Comparison of ENCODE assay signal across 18 mouse cellular contexts in the genomic region with DNA sequence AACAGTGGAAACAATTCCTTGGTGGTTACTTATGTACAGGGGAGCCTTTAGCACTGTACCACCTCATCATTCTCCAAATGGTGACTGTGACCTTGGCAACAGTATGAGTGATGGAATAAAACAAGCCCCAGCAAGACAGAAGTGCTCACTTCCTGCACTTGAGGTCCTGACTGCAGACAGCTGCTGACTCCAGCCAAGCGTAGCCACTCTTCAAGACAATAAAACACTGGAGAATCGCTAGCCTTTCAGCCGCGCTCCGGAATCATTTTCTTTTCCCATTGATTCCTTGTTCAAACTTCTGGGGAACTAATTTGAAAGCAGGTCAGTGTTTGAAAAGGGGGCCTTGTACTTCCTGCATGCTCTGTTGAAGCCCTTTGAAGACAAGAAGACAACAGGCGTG.
DNase-seq lines count a peak whose midpoint lies in the region; ATAC-seq lines count a peak whose summit lies in the region.
"Had no signal": no experiment of that assay in that cellular context is flagged by ENCODE, and none has a peak within 500 bp of the region (broad histone marks: within the 10 kb centered on the region; RNA-seq: fewer than 3 reads in every experiment).

No protein-coding gene starts in this region.

- ATAC-seq in hindbrain, embryonic 11.5 days (ENCODE audit: low FRiP score) = peak; percentile 33; the same call in 1 of the 2 replicates
- ATAC-seq in hindbrain, embryonic 12.5 days (ENCODE audit: low FRiP score) = no peak
- ATAC-seq in midbrain, embryonic 15.5 days (replicated peaks) = no peak
- ATAC-seq: forebrain, embryonic 13.5 days; inflammation-experienced regulatory T-cells, adult 6 months had no signal

- H3K4me2 ChIP-seq in hindbrain, embryonic 11.5 days (replicated peaks; ENCODE audit: low read depth, low read length) = no peak overlapping the region
- H3K4me2 ChIP-seq in hindbrain, embryonic 12.5 days (replicated peaks) = no peak overlapping the region
- no peak overlapping the region for H3K4me2 ChIP-seq in midbrain, embryonic 15.5 days
- H3K4me2 ChIP-seq: forebrain, embryonic 13.5 days had no signal

- no peaks in the 10 kb centered on the region for H3K4me1 ChIP-seq in hindbrain, embryonic 11.5 days (replicated peaks; ENCODE audit: control insufficient read depth, insufficient read depth, low read length)
- H3K4me1 ChIP-seq in hindbrain, embryonic 12.5 days = 0 out of 2 replicates have a peak, but pooled peaks cover 4% of the 10 kb centered on the region
- H3K4me1 ChIP-seq in midbrain, embryonic 10.5 days = peaks cover 17% of the 10 kb centered on the region
- H3K4me1 ChIP-seq in midbrain, embryonic 15.5 days = no peaks in the 10 kb centered on the region
- H3K4me1 ChIP-seq: embryonic facial prominence, embryonic 10.5 days; forebrain, embryonic 13.5 days; heart, embryonic 10.5 days had no signal

- WGBS in hindbrain, embryonic 11.5 days = 31% methylated on average over 6 of the region's 6 CpGs
- 29% methylated on average over 6 of the region's 6 CpGs for WGBS in hindbrain, embryonic 12.5 days
- WGBS in midbrain, embryonic 10.5 days = 50% methylated on average over 6 of the region's 6 CpGs
- WGBS in midbrain, embryonic 15.5 days = 26% methylated on average over 6 of the region's 6 CpGs

- H3K36me3 ChIP-seq in hindbrain, embryonic 11.5 days (ENCODE audit: control insufficient read depth, insufficient read depth, low read length) = no peaks in the 10 kb centered on the region
- no peaks in the 10 kb centered on the region for H3K36me3 ChIP-seq in hindbrain, embryonic 12.5 days
- no peaks in the 10 kb centered on the region for H3K36me3 ChIP-seq in midbrain, embryonic 10.5 days
- H3K36me3 ChIP-seq in midbrain, embryonic 15.5 days (replicated peaks) = no peaks in the 10 kb centered on the region
- H3K36me3 ChIP-seq: embryonic facial prominence, embryonic 10.5 days; heart, embryonic 10.5 days had no signal

- DNase-seq in hindbrain, embryonic 11.5 days (ENCODE audit: low spot score) = peak; percentile 37
- DNase-seq in midbrain, embryonic 10.5 days (ENCODE audit: low spot score) = peak; percentile 31
- DNase-seq in embryo, embryonic 10.5 days (ENCODE audit: low spot score) = peak; percentile 55
- DNase-seq in mesoderm, embryonic 11.5 days (ENCODE audit: low read depth, low spot score) = peak; percentile 38
- no peak for DNase-seq in urinary bladder, postnatal 25 days (ENCODE audit: low spot score)
- DNase-seq: cerebellum, postnatal 10 days; gastrocnemius, postnatal 36 days; heart, postnatal 10 days; left cerebral cortex, postnatal 4 days; lung, adult 18-20 months; thymus, postnatal 36 days had no signal

- H3K4me3 ChIP-seq in hindbrain, embryonic 11.5 days (ENCODE audit: low read depth, low read length) = no peak overlapping the region
- H3K4me3 ChIP-seq in hindbrain, embryonic 12.5 days = no peak overlapping the region
- H3K4me3 ChIP-seq in midbrain, embryonic 10.5 days = no peak overlapping the region
- no peak overlapping the region for H3K4me3 ChIP-seq in midbrain, embryonic 15.5 days
- H3K4me3 ChIP-seq: embryonic facial prominence, embryonic 10.5 days; forebrain, embryonic 13.5 days; heart, embryonic 10.5 days; layer of hippocampus, adult 2 months had no signal

- H3K9me3 ChIP-seq in hindbrain, embryonic 11.5 days (ENCODE audit: control insufficient read depth, low read length) = no peaks in the 10 kb centered on the region
- peaks cover 15% of the 10 kb centered on the region for H3K9me3 ChIP-seq in hindbrain, embryonic 12.5 days (replicated peaks)
- H3K9me3 ChIP-seq in midbrain, embryonic 10.5 days (replicated peaks) = peaks cover 20% of the 10 kb centered on the region
- H3K9me3 ChIP-seq in midbrain, embryonic 15.5 days = no peaks in the 10 kb centered on the region
- H3K9me3 ChIP-seq: heart, embryonic 10.5 days had no signal

- H3K27ac ChIP-seq in hindbrain, embryonic 11.5 days (ENCODE audit: low read depth, low read length) = no peak overlapping the region
- H3K27ac ChIP-seq in hindbrain, embryonic 12.5 days = no peak overlapping the region
- peak overlapping the region; percentile 49; the same call in 1 of the 2 replicates for H3K27ac ChIP-seq in midbrain, embryonic 10.5 days (replicated peaks)
- no peak overlapping the region for H3K27ac ChIP-seq in midbrain, embryonic 15.5 days
- H3K27ac ChIP-seq: embryonic facial prominence, embryonic 10.5 days; forebrain, embryonic 13.5 days; heart, embryonic 10.5 days; layer of hippocampus, adult 2 months had no signal

- no peak overlapping the region for H3K9ac ChIP-seq in hindbrain, embryonic 11.5 days (ENCODE audit: low read depth, low read length)
- H3K9ac ChIP-seq in hindbrain, embryonic 12.5 days = no peak overlapping the region
- H3K9ac ChIP-seq in midbrain, embryonic 15.5 days = no peak overlapping the region
- H3K9ac ChIP-seq: forebrain, embryonic 13.5 days had no signal

- H3K27me3 ChIP-seq in hindbrain, embryonic 11.5 days (ENCODE audit: control insufficient read depth, insufficient read depth, low read length) = no peaks in the 10 kb centered on the region
- H3K27me3 ChIP-seq in hindbrain, embryonic 12.5 days = peaks cover 2% of the 10 kb centered on the region; the same call in 1 of the 2 replicates
- H3K27me3 ChIP-seq in midbrain, embryonic 10.5 days (ENCODE audit: low read depth, poor library complexity, severe bottlenecking) = no peaks in the 10 kb centered on the region
- no peaks in the 10 kb centered on the region for H3K27me3 ChIP-seq in midbrain, embryonic 15.5 days (replicated peaks)
- H3K27me3 ChIP-seq: forebrain, embryonic 13.5 days had no signal
